Mouse (Mus musculus): ENCODE measurements around the gene Eddm3b. TPM values are rescaled to one million over a fixed set of nuclear protein-coding genes. Genes with fewer than 3 reads are reported as not detected.

The Eddm3b gene
- not detected in 2 replicates for total RNA-seq (2012; rRNA removed)
- polyA plus RNA-seq (2012; ENCODE audit: insufficient read depth in 1 of 2, insufficient read length in 2 of 2, low read depth in 1 of 2, low replicate concordance in 2 of 2, missing spikeins in 1 of 2), result not detected

- no peak for DNase-seq (ENCODE audit: low read depth, low spot score)
- H3K27me3 ChIP-seq (ENCODE audit: control insufficient read depth in 1 of 2, insufficient read depth in 2 of 2, low read length in 2 of 2), result peaks cover 0 to 3% of the 10 kb centered on the region in 2 experiments; a peak in 2 of 4 replicates
- H3K36me3 ChIP-seq (ENCODE audit: control insufficient read depth in 1 of 2, insufficient read depth in 2 of 2, low read length in 2 of 2), result no peaks in the 10 kb centered on the region
Measured at GRCm38 (mm10) chr14:51113916-51114560, at the start of gene Eddm3b. TSS of gene Eddm3b (plus strand) at chr14:51114426.

GRCm38 (mm10) chr14:51068956-51069355 lies 45.3 kb upstream of the Eddm3b start:
- H3K9ac ChIP-seq (ENCODE audit: control insufficient read depth, low read depth, low read length, poor library complexity, severe bottlenecking), result no peak overlapping the region
- no peak for DNase-seq (ENCODE audit: low read depth, low spot score)
- H3K36me3 ChIP-seq (ENCODE audit: control insufficient read depth in 1 of 2, insufficient read depth in 2 of 2, low read length in 2 of 2), result peaks cover 0 to 3% of the 10 kb centered on the region in 2 experiments; a peak in 1 of 4 replicates
- peaks cover 0 to 3% of the 10 kb centered on the region in 2 experiments; a peak in 1 of 4 replicates for H3K27me3 ChIP-seq (ENCODE audit: control insufficient read depth in 1 of 2, insufficient read depth in 2 of 2, low read length in 2 of 2)
- peaks cover 0 to 3% of the 10 kb centered on the region in 2 experiments; a peak in 1 of 4 replicates for H3K4me1 ChIP-seq (ENCODE audit: control insufficient read depth in 1 of 2, insufficient read depth in 2 of 2, low read length in 2 of 2)
- no peak overlapping the region for H3K27ac ChIP-seq (ENCODE audit: control insufficient read depth, low read depth, low read length)
- no peaks in the 10 kb centered on the region for H3K79me2 ChIP-seq (ENCODE audit: control insufficient read depth, insufficient read depth, low read length, poor library complexity)
- no peak for TF ChIP-seq ZNF384 (IDR thresholded peaks at IDR 0.05; ENCODE audit: low read depth, low read length)
- TF ChIP-seq BHLHE40 (IDR thresholded peaks at IDR 0.05; ENCODE audit: borderline replicate concordance, low read depth, low read length), result no peak
- TF ChIP-seq ZMIZ1 (IDR thresholded peaks at IDR 0.05; ENCODE audit: low read depth, low read length), result no peak
- no peak for TF ChIP-seq MXI1 (IDR thresholded peaks at IDR 0.05; ENCODE audit: low read depth, low read length)
- no peak for TF ChIP-seq MEF2A (IDR thresholded peaks at IDR 0.05; ENCODE audit: extremely low read depth, insufficient replicate concordance, low read depth, low read length, poor library complexity, severe bottlenecking)
- no peak for TF ChIP-seq MYC (IDR thresholded peaks at IDR 0.05; ENCODE audit: low read depth, low read length)
- no peak for TF ChIP-seq NRF1 (IDR thresholded peaks at IDR 0.05; ENCODE audit: insufficient read depth, low read depth, low read length, poor library complexity, severe bottlenecking)
- no peaks in the 10 kb centered on the region for H3K9me3 ChIP-seq (replicated peaks; ENCODE audit: insufficient read depth, low read length)
- no peak overlapping the region for H3K4me3 ChIP-seq (ENCODE audit: control insufficient read depth in 1 of 2, insufficient read depth in 1 of 2, low read depth in 2 of 2, low read length in 2 of 2)

More at GRCm38 (mm10) chr14:51113916-51114560, at the start of gene Eddm3b:
- Histone ChIP-seq H3K79me2 (ENCODE audit: control insufficient read depth, insufficient read depth, low read length, poor library complexity) (no peaks in the 10 kb centered on the region), H3K4me3 (ENCODE audit: control insufficient read depth in 1 of 2, insufficient read depth in 1 of 2, low read depth in 2 of 2, low read length in 2 of 2) (no peak within 1 kb of the TSS), H3K9me3 (replicated peaks; ENCODE audit: insufficient read depth, low read length) (no peaks in the 10 kb centered on the region), H3K9ac (ENCODE audit: control insufficient read depth, low read depth, low read length, poor library complexity, severe bottlenecking) (no peak within 1 kb of the TSS), H3K27ac (ENCODE audit: control insufficient read depth, low read depth, low read length) (no peak within 1 kb of the TSS), H3K4me1 (ENCODE audit: control insufficient read depth in 1 of 2, insufficient read depth in 2 of 2, low read length in 2 of 2) (no peaks in the 10 kb centered on the region)
- no peak for TF ChIP-seq E2F4 (IDR thresholded peaks at IDR 0.05; ENCODE audit: borderline replicate concordance, low read depth, low read length)
- TF ChIP-seq POLR2AphosphoS2 (IDR thresholded peaks at IDR 0.05; ENCODE audit: low read length), result no peak
- no peak for TF ChIP-seq SIN3A (IDR thresholded peaks at IDR 0.05; ENCODE audit: low read length)
- TF ChIP-seq CHD1 (IDR thresholded peaks at IDR 0.05; ENCODE audit: low read depth, low read length), result no peak
- TF ChIP-seq ZNF384 (IDR thresholded peaks at IDR 0.05; ENCODE audit: low read depth, low read length), result no peak
- TF ChIP-seq MEF2A (IDR thresholded peaks at IDR 0.05; ENCODE audit: extremely low read depth, insufficient replicate concordance, low read depth, low read length, poor library complexity, severe bottlenecking), result no peak
- TF ChIP-seq RCOR1 (IDR thresholded peaks at IDR 0.05; ENCODE audit: low read depth, low read length), result no peak
- TF ChIP-seq MYC (IDR thresholded peaks at IDR 0.05; ENCODE audit: low read depth, low read length), result no peak
- no peak for TF ChIP-seq NRF1 (IDR thresholded peaks at IDR 0.05; ENCODE audit: insufficient read depth, low read depth, low read length, poor library complexity, severe bottlenecking)
- no peak for TF ChIP-seq MXI1 (IDR thresholded peaks at IDR 0.05; ENCODE audit: low read depth, low read length)
- no peak for TF ChIP-seq ZMIZ1 (IDR thresholded peaks at IDR 0.05; ENCODE audit: low read depth, low read length)
- no peak for TF ChIP-seq ZC3H11A (IDR thresholded peaks at IDR 0.05; ENCODE audit: low read depth, low read length)
- no peak for TF ChIP-seq USF2 (IDR thresholded peaks at IDR 0.05; ENCODE audit: borderline replicate concordance in 1 of 2, insufficient read depth in 1 of 2, low read depth in 1 of 2, low read length in 2 of 2)
- TF ChIP-seq BHLHE40 (IDR thresholded peaks at IDR 0.05; ENCODE audit: borderline replicate concordance, low read depth, low read length), result no peak
- TF ChIP-seq UBTF (IDR thresholded peaks at IDR 0.05; ENCODE audit: borderline replicate concordance, insufficient read depth, low read depth, low read length), result no peak
- TF ChIP-seq HCFC1 (IDR thresholded peaks at IDR 0.05; ENCODE audit: low read depth, low read length), result no peak
- TF ChIP-seq KAT2A (conservative IDR thresholded peaks at IDR 0.05; ENCODE audit: low read depth, low read length), result no peak
- TF ChIP-seq CTCF (IDR thresholded peaks at IDR 0.05 in 2 of 3, conservative IDR thresholded peaks at IDR 0.05 in 1 of 3; ENCODE audit: control insufficient read depth in 1 of 3, insufficient read depth in 1 of 3, low read depth in 2 of 3, low read length in 3 of 3, poor library complexity in 1 of 3, severe bottlenecking in 1 of 3), result no peak

Measured in MEL (cell line).